Mouse (Mus musculus) testis, adult 2 months (tissue): ENCODE results near the gene Asna1. TPM values are rescaled to one million over a fixed set of nuclear protein-coding genes. Genes with fewer than 3 reads are reported as not detected.
A peak's percentile ranks its signal among the peaks of the same experiment; 100 is the strongest.

Source experiments
- H3K27ac ChIP-seq: fragments of 200-500 bp; 2 replicates; pipeline ENCODE4 v1.5.1; 2012; ENCODE audit warnings: low read depth, low read length; ENCODE audit not compliant: control insufficient read depth, insufficient read depth
- H3K27me3 ChIP-seq: fragments of 200-500 bp; 2 replicates; pipeline ENCODE4 v1.6.1; 2012; ENCODE audit warnings: mild to moderate bottlenecking, low read length, moderate library complexity; ENCODE audit not compliant: control insufficient read depth, insufficient read depth
- H3K36me3 ChIP-seq: fragments of 200-500 bp; 2 replicates; pipeline ENCODE4 v1.6.1; 2012; ENCODE audit warnings: mild to moderate bottlenecking, low read length; ENCODE audit not compliant: control insufficient read depth, insufficient read depth
- H3K4me1 ChIP-seq: fragments of 200-500 bp; 2 replicates; pipeline ENCODE4 v1.6.1; 2012; ENCODE audit warnings: low read length; ENCODE audit not compliant: control insufficient read depth, insufficient read depth
- H3K4me3 ChIP-seq: fragments of 200-500 bp; 2 replicates; pipeline ENCODE4 v1.5.1; 2012; ENCODE audit warnings: low read depth, mild to moderate bottlenecking, low read length, moderate library complexity, mixed read lengths; ENCODE audit not compliant: control insufficient read depth
- CTCF ChIP-seq: fragments of 200-500 bp; IDR thresholded peaks from 2 replicates; pipeline ENCODE4 v1.5.1; 2012; ENCODE audit warnings: low read depth, mild to moderate bottlenecking, inconsistent platforms, low read length, moderate library complexity; ENCODE audit not compliant: control insufficient read depth, insufficient read depth, insufficient replicate concordance
- POLR2A ChIP-seq: fragments of 200-500 bp; IDR thresholded peaks from 2 replicates; pipeline ENCODE4 v1.6.1; 2012; ENCODE audit warnings: low read depth, mild to moderate bottlenecking, inconsistent platforms, low read length, moderate library complexity; ENCODE audit not compliant: control insufficient read depth
- polyA plus RNA-seq: library from polyadenylated mRNA; depleted of rRNA; stranded (reverse); fragments of >200 nt; gene quantifications from 2 replicates; pipeline ENCODE4 v1.2.3, GENCODE M21; 2012; rRNA removed

Asna1 gene
- polyA plus RNA-seq, 1 experiment, result 203 TPM

- Histone ChIP-seq H3K27ac (no peak overlapping the region), H3K27me3 (no peaks in the 10 kb centered on the region), H3K4me3 (no peak overlapping the region), H3K4me1 (peaks cover 43% of the 10 kb centered on the region), H3K36me3 (no peaks in the 10 kb centered on the region)
- no peak for TF ChIP-seq CTCF
- TF ChIP-seq POLR2A, result no peak
These were observed 52.0 kb downstream of the Asna1 start for GRCm38 (mm10) chr8:84973079-84973478.

DNA sequence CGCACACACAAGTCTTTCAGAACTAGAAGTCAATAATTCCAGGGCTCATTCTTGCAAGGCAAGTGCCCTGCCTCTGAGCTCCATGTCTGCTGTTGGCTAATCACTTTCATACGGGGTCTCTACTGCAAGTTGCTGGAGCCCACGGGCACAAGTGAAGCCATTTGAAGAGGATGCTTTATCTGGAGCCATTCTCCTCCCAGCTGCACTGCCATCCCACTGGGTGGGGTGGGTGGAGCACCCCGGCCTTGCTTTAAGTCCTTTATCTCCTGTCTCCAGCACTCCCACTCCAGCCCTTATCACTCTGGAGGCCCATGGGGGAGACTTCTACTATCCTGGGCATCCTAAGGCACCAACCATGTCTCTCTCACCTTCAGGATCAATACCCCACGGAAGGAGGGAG lies 54.2 kb downstream of the Asna1 start:
- TF ChIP-seq CTCF (no peak), POLR2A (no peak)
- no peaks in the 10 kb centered on the region for H3K27me3 ChIP-seq
- no peak overlapping the region for H3K27ac ChIP-seq
- H3K36me3 ChIP-seq, result no peaks in the 10 kb centered on the region
- H3K4me1 ChIP-seq, result peaks cover 34% of the 10 kb centered on the region
- H3K4me3 ChIP-seq, result no peak overlapping the region

DNA sequence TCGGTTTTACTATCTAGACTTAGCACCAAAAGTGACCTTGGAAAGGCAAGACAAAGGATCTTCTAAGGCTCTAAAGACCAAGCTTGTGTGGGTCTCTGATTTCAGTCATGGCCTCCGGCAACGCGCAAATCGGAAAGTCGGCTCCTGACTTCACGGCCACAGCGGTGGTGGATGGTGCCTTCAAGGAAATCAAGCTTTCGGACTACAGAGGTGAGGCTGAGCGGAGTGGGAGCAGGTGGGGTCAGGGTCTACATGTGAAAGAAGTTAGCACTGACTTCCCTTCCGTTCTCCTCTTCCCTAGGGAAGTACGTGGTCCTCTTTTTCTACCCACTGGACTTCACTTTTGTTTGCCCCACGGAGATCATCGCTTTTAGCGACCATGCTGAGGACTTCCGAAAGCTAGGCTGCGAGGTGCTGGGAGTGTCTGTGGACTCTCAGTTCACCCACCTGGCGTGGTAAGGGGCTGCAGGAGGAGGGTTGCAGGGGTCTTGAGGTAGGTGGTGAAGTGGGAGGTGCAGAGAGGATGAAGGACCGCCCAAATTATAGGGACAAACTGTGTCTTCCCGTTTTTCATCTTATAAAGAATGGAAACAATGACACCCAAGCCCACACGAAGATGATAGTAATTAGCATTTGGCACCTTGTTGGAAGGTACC lies 54.8 kb downstream of the Asna1 start:
- no peaks in the 10 kb centered on the region for H3K27me3 ChIP-seq
- peaks cover 35% of the 10 kb centered on the region for H3K4me1 ChIP-seq
- peak overlapping the region; percentile 95 for H3K4me3 ChIP-seq
- peak overlapping the region; percentile 87 for H3K27ac ChIP-seq
- no peaks in the 10 kb centered on the region for H3K36me3 ChIP-seq
- TF ChIP-seq CTCF (no peak), POLR2A (no peak)

GRCm38 (mm10) chr8:84969241-84970134 lies 55.6 kb downstream of the Asna1 start, which contains the start of the genes Gm49661, Prdx2 and Rnaseh2a:
Gene Gm49661 (minus strand): TSS chr8:84969433.
Gene Prdx2 (plus strand): TSS chr8:84969587.
Gene Rnaseh2a (minus strand): TSS chr8:84969767.
- Histone ChIP-seq H3K4me3 (peak within 1 kb of the TSS; percentile 95), H3K4me1 (peaks cover 38% of the 10 kb centered on the region), H3K27ac (peak within 1 kb of the TSS; percentile 95), H3K36me3 (no peaks in the 10 kb centered on the region), H3K27me3 (no peaks in the 10 kb centered on the region)
- TF ChIP-seq POLR2A, result peak; percentile 88
- no peak for TF ChIP-seq CTCF

GRCm38 (mm10) chr8:84968650-84969049 lies 56.4 kb downstream of the Asna1 start:
- TF ChIP-seq POLR2A (no peak), CTCF (no peak)
- Histone ChIP-seq H3K27me3 (no peaks in the 10 kb centered on the region), H3K27ac (peak overlapping the region; percentile 95), H3K4me1 (peaks cover 38% of the 10 kb centered on the region), H3K36me3 (no peaks in the 10 kb centered on the region), H3K4me3 (peak overlapping the region; percentile 95)

Other genes with a start within 250 kb of the Asna1 start
- gene Nfix, start 224.9 kb downstream of the Asna1 start, polyA plus RNA-seq, result 4.3 and 5.0 TPM in 2 replicates
- 27.1 and 29.7 TPM in 2 replicates for gene Dand5, start 202.5 kb downstream of the Asna1 start, polyA plus RNA-seq
- gene Gadd45gip1, start 193.8 kb downstream of the Asna1 start, polyA plus RNA-seq, result 9.4 and 12.0 TPM in 2 replicates
- 106 and 110 TPM in 2 replicates for gene Rad23a, start 184.6 kb downstream of the Asna1 start, polyA plus RNA-seq
- gene Calr, start 178.3 kb downstream of the Asna1 start, polyA plus RNA-seq, result 318 and 384 TPM in 2 replicates
- 50.4 and 55.7 TPM in 2 replicates for gene Farsa, start 168.3 kb downstream of the Asna1 start, polyA plus RNA-seq
- 101 and 138 TPM in 2 replicates for gene Syce2, start 153.2 kb downstream of the Asna1 start, polyA plus RNA-seq
- gene Gcdh, start 131.4 kb downstream of the Asna1 start, polyA plus RNA-seq, result 8.1 and 10.5 TPM in 2 replicates
- gene Klf1, start 123.4 kb downstream of the Asna1 start, polyA plus RNA-seq, result 0.36 and 0.48 TPM in 2 replicates
- gene Dnase2a, start 116.7 kb downstream of the Asna1 start, polyA plus RNA-seq, result 1.6 and 2.1 TPM in 2 replicates
- 1.5 and 1.6 TPM in 2 replicates for gene Mast1, start 87.9 kb downstream of the Asna1 start, polyA plus RNA-seq
- gene Rtbdn, start 78.3 kb downstream of the Asna1 start, polyA plus RNA-seq, result 0.30 and 0.32 TPM in 2 replicates
- 477 and 542 TPM in 2 replicates for gene Gm49661, start 55.8 kb downstream of the Asna1 start, polyA plus RNA-seq
- 59.6 and 68.5 TPM in 2 replicates for gene Prdx2, start 55.7 kb downstream of the Asna1 start, polyA plus RNA-seq
- 1,424 and 1,585 TPM in 2 replicates for gene Rnaseh2a, start 55.5 kb downstream of the Asna1 start, polyA plus RNA-seq
- 5.7 and 9.3 TPM in 2 replicates for gene Junb, start 46.6 kb downstream of the Asna1 start, polyA plus RNA-seq
- gene Hook2, start 34.7 kb downstream of the Asna1 start, polyA plus RNA-seq, result 55.4 and 62.0 TPM in 2 replicates
- gene Best2, start 10.8 kb downstream of the Asna1 start, polyA plus RNA-seq, result 0.08 TPM in 1 of 2 replicates, not detected in the other
- gene Trir, start 1.5 kb upstream of the Asna1 start, polyA plus RNA-seq, result 82.1 and 88.6 TPM in 2 replicates
- 44.7 and 44.9 TPM in 2 replicates for gene Tnpo2, start 11.6 kb upstream of the Asna1 start, polyA plus RNA-seq
- gene Fbxw9, start 34.8 kb upstream of the Asna1 start, polyA plus RNA-seq, result 83.8 and 91.5 TPM in 2 replicates
- not detected in 2 replicates for gene Gm5741, start 42.7 kb upstream of the Asna1 start, polyA plus RNA-seq
- gene Dhps, start 46.5 kb upstream of the Asna1 start, polyA plus RNA-seq, result 20.0 and 22.2 TPM in 2 replicates
- 32.1 and 32.6 TPM in 2 replicates for gene Wdr83os, start 55.5 kb upstream of the Asna1 start, polyA plus RNA-seq
- 21.1 and 21.4 TPM in 2 replicates for gene Wdr83, start 56.0 kb upstream of the Asna1 start, polyA plus RNA-seq
- 19.3 and 19.6 TPM in 2 replicates for gene Man2b1, start 58.0 kb upstream of the Asna1 start, polyA plus RNA-seq
- 0.21 and 0.24 TPM in 2 replicates for gene Zfp791, start 97.8 kb upstream of the Asna1 start, polyA plus RNA-seq
- gene Cks1brt, start 126.6 kb upstream of the Asna1 start, polyA plus RNA-seq, result not detected in 2 replicates
- gene Olfr371, start 200.7 kb upstream of the Asna1 start, polyA plus RNA-seq, result 0.53 and 0.61 TPM in 2 replicates